Mouse (Mus musculus) naive thymus-derived CD4-positive, alpha-beta T cell, adult 5 months (primary cell): ENCODE results near the gene Lrrc25. TPM values are rescaled to one million over a fixed set of nuclear protein-coding genes. Genes with fewer than 3 reads are reported as not detected.

Source experiments
- polyA plus RNA-seq: library from polyadenylated mRNA; unstranded; fragments of 100-300 nt; shearing (Covaris generic); gene quantifications from one replicate; pipeline ENCODE4 v1.2.1, GENCODE M21; 2017

Lrrc25 gene
- 0.36 TPM for polyA plus RNA-seq

DNA sequence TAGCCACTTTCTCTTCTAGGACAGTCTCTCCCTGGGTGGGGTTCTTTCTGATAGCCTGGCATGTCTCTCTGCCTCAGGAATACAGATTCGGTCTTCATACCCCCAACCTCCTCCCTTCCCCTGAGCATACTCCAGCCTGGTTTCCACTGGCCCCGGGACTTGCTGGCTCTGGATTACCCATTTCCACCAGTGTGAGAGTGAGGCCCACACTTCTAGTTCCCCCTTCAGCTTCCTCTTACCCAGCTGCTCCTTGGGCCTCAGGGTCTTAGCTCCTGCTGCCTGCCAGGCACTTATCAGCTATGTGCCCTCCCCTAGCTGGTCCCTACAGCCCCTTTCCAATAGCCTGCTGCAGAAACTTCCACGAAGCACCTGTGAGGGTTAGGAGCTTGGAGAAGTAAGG, at the start of gene Lrrc25:
Gene Lrrc25 (plus strand): TSS at position 262 of the 400 bp plus-strand sequence.

DNA sequence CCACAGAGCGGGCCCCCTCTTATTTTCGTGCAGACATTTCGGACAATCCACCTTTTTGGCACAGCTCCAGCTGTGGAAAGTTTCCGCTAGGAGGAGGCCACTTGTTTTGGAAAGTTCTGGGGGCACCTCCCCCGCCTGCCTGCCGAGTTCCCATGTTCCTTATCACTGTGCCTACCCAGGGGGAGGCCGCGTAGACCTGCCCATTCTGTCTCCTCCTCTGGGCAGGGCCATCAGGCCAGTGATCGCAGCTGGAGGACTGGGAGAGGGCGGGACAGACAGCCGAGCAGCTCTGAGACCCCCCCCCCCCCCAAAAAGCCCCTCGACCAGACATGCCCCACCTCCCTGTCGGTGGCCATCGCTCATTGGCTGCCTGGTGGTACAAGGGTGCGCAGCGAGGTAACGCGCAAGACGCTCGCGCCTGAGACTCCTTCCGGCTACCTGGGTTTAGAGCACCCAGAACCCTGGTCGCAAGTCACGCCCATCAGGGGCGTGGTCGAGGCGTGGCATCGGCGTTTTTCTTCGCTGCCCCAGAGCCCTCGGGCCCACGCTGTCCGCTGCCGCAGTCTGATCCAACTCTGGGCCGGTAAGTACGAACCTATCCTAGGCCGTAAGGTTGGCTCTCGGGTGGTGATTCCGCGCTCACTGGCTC, 21.9 kb upstream of the Lrrc25 start, which contains the start of gene Isyna1:
Gene Isyna1 (plus strand): TSS at position 413 of the 649 bp plus-strand sequence.

DNA sequence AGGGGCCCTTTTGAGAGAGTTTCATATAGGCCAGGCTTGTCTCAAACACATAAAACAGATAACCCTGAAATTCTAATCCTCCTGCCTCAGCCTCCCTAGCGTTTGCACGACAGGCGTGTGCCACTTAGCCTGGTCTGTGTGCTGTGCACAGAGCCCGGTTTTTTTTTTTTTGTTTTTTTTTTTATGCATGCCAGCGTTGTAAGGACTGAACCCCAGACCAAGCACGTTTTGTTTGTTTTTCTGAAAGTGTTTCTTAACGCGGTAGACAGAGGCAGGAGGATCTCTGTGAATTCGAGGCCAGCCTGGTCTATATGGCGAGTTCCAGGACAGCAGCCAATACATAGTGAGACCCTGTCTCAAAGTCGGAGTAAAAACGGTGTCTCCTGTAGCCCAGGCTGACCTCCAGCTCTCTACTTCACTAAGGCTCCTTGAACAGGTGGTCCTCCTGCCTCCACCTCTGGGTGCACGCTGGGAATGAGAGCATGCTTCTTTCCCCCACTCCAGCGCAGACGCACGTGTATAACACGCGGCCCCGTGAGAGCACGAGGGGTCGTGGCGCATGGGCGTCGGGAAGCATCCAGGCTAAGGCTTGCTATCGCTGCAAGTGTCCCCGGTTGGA, 7.1 kb upstream of the Lrrc25 start, which contains the start of gene Ssbp4:
Gene Ssbp4 (minus strand): TSS at position 124 of the 619 bp plus-strand sequence.

DNA sequence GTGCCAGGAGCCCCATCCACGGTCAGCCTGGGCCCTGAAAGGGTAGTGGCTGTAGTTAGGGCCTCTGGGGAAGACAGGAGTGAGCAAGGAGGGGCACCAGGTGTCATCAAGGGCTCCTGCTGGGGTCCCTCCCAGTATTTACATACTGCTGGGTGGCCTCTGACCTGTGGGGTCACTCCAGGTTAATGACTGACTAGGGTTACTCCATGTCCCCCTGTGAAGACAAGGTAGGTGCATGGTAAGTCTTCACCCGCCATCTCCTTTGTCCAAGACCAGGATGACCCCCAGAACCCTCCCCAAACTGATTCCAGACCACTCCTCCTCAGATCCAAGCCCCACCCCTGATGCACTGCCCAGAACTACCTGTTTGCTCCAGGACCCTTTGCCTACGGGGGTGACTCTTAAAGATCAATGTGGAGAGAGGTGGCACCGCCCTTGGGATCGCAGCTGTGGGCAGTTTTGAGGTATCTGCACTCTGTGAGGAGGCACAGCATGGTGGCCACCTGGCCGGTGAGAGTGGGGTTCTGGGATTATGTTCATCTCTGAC, 16.5 kb downstream of the Lrrc25 start, which contains the start of gene Gdf15:
Gene Gdf15 (minus strand): TSS at position 111 of the 547 bp plus-strand sequence.

DNA sequence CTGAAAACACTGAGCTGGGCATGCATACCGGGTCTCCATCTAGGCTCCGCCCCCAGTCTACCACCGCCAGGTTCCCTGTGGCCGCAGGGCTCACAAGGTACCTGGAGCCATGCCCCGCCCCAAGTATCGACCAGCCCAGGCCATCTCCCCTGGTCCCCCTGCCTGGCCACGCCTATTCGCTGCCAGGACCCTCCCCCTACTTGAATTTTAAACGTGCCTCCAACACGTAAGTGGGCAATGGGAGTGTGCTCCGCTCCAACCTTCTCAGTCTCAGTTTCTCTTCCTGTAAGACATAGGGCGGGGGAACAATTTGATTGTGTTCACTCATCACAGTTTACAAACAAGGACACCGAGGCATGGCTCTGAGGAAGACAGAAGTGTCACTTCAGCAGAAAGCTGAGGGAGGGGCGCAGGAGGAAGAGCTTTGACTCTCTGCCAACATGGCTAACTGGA, 44.3 kb downstream of the Lrrc25 start, which contains the start of gene Pgpep1:
Gene Pgpep1 (minus strand): TSS at position 116 of the 453 bp plus-strand sequence.

Other genes starting within 250 kb of the Lrrc25 start
- 2.4 TPM for gene Comp, start 242.6 kb upstream of the Lrrc25 start, polyA plus RNA-seq
- 12.2 TPM for gene Crtc1, start 176.6 kb upstream of the Lrrc25 start, polyA plus RNA-seq
- 9.8 TPM for gene Klhl26, start 139.2 kb upstream of the Lrrc25 start, polyA plus RNA-seq
- not detected for gene Tmem59l, start 128.8 kb upstream of the Lrrc25 start, polyA plus RNA-seq
- gene Crlf1, start 123.0 kb upstream of the Lrrc25 start, polyA plus RNA-seq: not detected
- gene Rex1bd, start 109.4 kb upstream of the Lrrc25 start, polyA plus RNA-seq: 62.7 TPM
- 1,566 TPM for gene Uba52, start 105.4 kb upstream of the Lrrc25 start, polyA plus RNA-seq
- gene Fkbp8, start 88.4 kb upstream of the Lrrc25 start, polyA plus RNA-seq: 382 TPM
- 67.1 TPM for gene Kxd1, start 88.2 kb upstream of the Lrrc25 start, polyA plus RNA-seq
- gene Ell, start 76.7 kb upstream of the Lrrc25 start, polyA plus RNA-seq: 42.9 TPM
- 86.8 TPM for gene Isyna1, start 21.8 kb upstream of the Lrrc25 start, polyA plus RNA-seq
- gene Ssbp4, start 7.3 kb upstream of the Lrrc25 start, polyA plus RNA-seq: 127 TPM
- not detected for gene Gdf15, start 16.3 kb downstream of the Lrrc25 start, polyA plus RNA-seq
- 0.44 TPM for gene Pgpep1, start 44.2 kb downstream of the Lrrc25 start, polyA plus RNA-seq
- gene Lsm4, start 57.1 kb downstream of the Lrrc25 start, polyA plus RNA-seq: 329 TPM
- 969 TPM for gene Jund, start 82.8 kb downstream of the Lrrc25 start, polyA plus RNA-seq
- gene Iqcn, start 87.3 kb downstream of the Lrrc25 start, polyA plus RNA-seq: 0.07 TPM
- gene Gm3336, start 102.4 kb downstream of the Lrrc25 start, polyA plus RNA-seq: not detected
- 0.22 TPM for gene Pde4c, start 107.6 kb downstream of the Lrrc25 start, polyA plus RNA-seq
- 3.6 TPM for gene Rab3a, start 138.5 kb downstream of the Lrrc25 start, polyA plus RNA-seq
- gene Mpv17l2, start 144.8 kb downstream of the Lrrc25 start, polyA plus RNA-seq: 26.5 TPM
- gene Pik3r2, start 160.6 kb downstream of the Lrrc25 start, polyA plus RNA-seq: 12.9 TPM
- gene Mast3, start 188.9 kb downstream of the Lrrc25 start, polyA plus RNA-seq: 98.5 TPM
- 1.9 TPM for gene Il12rb1, start 192.3 kb downstream of the Lrrc25 start, polyA plus RNA-seq
- 25.1 TPM for gene Arrdc2, start 223.6 kb downstream of the Lrrc25 start, polyA plus RNA-seq
- not detected for gene Kcnn1, start 247.1 kb downstream of the Lrrc25 start, polyA plus RNA-seq